Mouse (Mus musculus): ENCODE measurements around the gene Atp5d. TPM values are rescaled to one million over a fixed set of nuclear protein-coding genes. Genes with fewer than 3 reads are reported as not detected.

Atp5d gene
- polyA plus RNA-seq, 1 experiment from 2014 or later = 553 TPM

DNA sequence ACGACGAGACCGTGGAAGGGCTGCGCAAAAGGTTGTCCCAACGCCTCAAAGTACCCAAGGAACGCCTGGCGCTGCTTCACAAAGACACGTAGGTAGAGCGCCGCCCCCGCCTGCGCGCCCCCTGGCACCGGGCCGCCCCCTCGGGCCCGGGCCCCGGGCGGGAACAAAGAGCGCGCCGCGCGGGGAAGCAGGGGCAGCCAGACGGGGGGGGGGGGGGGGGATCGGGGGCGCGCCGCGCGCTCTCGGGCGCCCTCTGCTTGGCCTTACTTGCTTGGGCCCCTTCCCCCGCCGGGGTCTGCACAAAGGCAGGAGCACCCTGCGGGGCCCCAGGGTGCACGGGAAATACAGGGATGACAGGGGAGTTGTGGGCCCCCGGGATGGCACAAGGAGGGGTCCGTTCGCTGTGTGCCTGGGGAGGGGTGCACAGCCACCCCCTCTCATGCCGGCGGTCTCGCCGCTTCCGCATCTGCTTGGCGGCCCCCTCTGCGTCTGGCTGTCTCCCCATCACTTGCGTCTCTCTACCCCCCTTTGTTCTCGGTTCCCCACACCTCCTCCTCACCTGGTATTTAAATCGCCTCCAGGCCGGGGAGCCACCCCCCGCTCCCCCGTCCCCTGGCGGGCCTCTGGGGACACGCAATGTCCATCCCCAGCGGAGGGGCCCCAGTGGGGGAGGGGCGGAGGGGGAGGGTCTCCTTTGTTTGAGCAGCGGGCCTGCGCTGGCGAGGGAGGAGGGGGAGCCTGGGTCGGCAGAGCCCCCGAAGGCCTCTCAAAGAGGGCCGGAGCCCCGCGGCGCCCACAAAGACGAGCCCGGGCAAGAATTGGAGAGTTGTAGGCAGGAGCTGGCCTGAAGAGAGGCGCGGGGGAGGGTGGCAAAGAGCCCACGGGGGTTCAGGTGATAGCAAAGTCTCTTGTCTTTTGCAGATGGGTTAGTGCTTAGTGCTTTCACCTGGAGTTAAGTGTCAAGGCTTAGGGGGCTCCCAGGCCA, 12.1 kb downstream of the Atp5d start:
- Histone ChIP-seq H3K27ac (replicated peaks) (peak overlapping the region; percentile 100), H3K4me2 (peak overlapping the region; percentile 94), H3K9ac (replicated peaks) (peak overlapping the region; percentile 97), H3K27me3 (replicated peaks) (no peaks in the 10 kb centered on the region), H3K36me3 (peaks cover 43% of the 10 kb centered on the region), H3K4me1 (peaks cover 67% of the 10 kb centered on the region), H3K4me3 (replicated peaks) (peak overlapping the region; percentile 93), H3K9me3 (replicated peaks) (no peaks in the 10 kb centered on the region)
- ATAC-seq (ENCODE audit: low FRiP score) = no peak
- WGBS = under 1% methylated on average over 59 of the region's 71 CpGs

DNA sequence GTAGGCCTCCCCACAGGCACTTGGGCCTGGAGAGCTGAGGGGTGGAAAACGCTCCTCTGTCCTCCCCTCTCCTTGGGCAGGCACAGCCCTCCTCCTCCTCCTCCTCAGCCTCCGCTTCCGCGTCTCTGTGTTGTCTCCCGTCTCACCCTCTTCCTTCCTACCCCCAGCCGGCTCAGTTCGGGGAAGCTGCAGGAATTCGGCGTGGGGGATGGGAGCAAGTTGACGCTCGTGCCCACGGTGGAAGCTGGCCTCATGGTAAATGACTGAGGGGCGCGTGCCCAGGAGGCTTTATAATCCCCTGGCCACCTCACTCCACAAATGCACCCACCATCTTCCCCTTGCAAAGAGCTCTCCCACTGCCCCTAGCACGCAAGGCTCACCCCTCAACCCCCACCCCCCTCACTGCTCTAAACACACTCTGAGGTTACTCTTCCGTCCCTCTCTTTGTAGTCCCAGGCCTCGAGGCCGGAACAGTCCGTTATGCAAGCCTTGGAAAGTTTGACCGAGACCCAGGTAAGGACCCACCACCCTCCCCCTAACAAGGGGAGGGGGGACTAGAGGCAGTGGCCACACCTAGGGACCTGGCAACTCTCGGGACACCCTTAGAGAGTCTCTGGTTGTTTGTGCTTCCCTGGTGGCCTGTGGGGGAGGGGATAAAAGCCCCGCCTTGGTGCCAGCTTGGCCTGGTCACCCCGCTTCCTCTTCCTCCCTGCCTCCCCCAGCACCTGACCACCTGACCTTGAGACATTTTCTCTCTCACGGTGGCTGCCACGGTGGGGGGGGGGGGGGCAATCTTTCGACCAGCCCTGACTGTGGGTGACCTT, 13.0 kb downstream of the Atp5d start:
- Histone ChIP-seq H3K9ac (replicated peaks) (peak overlapping the region; percentile 97), H3K36me3 (peaks cover 43% of the 10 kb centered on the region), H3K4me3 (replicated peaks) (peak overlapping the region; percentile 93), H3K27ac (replicated peaks) (peak overlapping the region; percentile 100), H3K4me2 (peak overlapping the region; percentile 94), H3K9me3 (replicated peaks) (no peaks in the 10 kb centered on the region), H3K4me1 (peaks cover 63% of the 10 kb centered on the region), H3K27me3 (replicated peaks) (no peaks in the 10 kb centered on the region)
- ATAC-seq (ENCODE audit: low FRiP score) = no peak
- under 1% methylated on average over 26 of the region's 26 CpGs for WGBS

DNA sequence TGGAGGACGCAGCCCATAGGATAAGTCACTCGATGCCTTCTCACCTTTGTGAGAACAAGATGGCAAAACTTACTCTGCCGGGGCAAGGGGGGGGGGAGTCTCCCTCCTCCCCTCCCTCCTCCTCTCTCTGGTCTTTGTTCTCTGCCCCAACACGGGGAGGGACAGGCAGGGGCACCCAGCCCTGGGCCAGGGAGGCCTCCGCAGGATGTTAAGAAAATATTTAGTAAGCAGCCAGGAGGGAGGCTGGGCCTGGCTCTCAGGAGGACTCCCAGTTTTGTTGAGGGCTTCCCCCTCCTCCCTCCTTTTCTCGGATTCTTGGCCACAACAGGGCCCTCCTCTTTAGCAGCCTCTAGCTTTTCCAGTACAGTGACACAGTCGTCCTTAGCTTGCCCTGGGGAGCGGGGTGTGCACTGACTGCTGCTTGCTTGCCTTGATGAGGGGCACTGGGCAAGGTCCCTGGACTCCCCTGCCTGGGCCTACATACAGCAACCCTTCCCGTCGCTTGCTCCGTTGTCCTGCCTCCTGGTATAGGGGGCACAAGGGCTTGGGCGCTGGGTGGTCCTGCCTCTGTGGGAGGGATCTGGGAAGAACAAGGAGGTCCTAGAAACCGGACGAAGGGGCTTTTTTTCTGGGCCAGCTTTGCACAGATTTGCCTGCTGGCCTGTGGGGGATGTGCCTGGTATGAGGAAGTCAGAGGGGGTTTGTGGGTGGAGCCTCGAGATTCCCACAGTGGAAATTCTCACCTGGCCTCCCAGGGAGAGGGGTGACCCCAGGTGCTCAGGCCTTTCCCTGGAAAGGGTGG, 13.8 kb downstream of the Atp5d start:
- peaks cover 65% of the 10 kb centered on the region for H3K4me1 ChIP-seq
- peaks cover 51% of the 10 kb centered on the region for H3K36me3 ChIP-seq
- peak overlapping the region; percentile 100 for H3K27ac ChIP-seq (replicated peaks)
- peak overlapping the region; percentile 97 for H3K9ac ChIP-seq (replicated peaks)
- WGBS = 9% methylated on average over 15 of the region's 15 CpGs
- ATAC-seq (ENCODE audit: low FRiP score) = no peak
- H3K4me3 ChIP-seq (replicated peaks) = peak overlapping the region; percentile 93
- H3K4me2 ChIP-seq = peak overlapping the region; percentile 94
- no peaks in the 10 kb centered on the region for H3K27me3 ChIP-seq (replicated peaks)
- no peaks in the 10 kb centered on the region for H3K9me3 ChIP-seq (replicated peaks)

DNA sequence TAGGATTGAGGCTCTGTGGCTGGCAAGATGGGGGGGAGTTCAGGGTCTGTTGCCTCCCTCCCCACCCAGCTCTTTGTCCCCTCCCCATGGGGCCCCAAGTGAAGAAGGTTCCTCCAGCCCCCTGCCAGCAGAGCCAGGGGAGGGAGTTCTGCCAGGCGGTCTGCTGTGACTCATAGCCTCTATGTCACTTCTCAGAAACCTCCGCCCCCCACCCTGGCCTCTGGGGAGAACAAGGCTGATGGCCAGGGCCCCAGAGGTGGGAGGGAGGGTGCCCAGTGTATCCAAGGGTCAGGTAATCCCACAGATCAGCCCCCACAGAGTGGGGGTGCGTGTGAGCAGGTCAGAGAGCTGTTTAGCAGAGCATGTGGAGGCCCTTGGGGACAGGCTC, 14.4 kb downstream of the Atp5d start:
- WGBS = 37% methylated on average over 3 of the region's 3 CpGs
- no peak for ATAC-seq (ENCODE audit: low FRiP score)
- Histone ChIP-seq H3K9ac (replicated peaks) (peak overlapping the region; percentile 97), H3K4me1 (peaks cover 61% of the 10 kb centered on the region), H3K36me3 (peaks cover 53% of the 10 kb centered on the region), H3K27me3 (replicated peaks) (no peaks in the 10 kb centered on the region), H3K27ac (replicated peaks) (peak overlapping the region; percentile 100), H3K4me2 (peak overlapping the region; percentile 94), H3K9me3 (replicated peaks) (no peaks in the 10 kb centered on the region), H3K4me3 (replicated peaks) (peak overlapping the region; percentile 93)

DNA sequence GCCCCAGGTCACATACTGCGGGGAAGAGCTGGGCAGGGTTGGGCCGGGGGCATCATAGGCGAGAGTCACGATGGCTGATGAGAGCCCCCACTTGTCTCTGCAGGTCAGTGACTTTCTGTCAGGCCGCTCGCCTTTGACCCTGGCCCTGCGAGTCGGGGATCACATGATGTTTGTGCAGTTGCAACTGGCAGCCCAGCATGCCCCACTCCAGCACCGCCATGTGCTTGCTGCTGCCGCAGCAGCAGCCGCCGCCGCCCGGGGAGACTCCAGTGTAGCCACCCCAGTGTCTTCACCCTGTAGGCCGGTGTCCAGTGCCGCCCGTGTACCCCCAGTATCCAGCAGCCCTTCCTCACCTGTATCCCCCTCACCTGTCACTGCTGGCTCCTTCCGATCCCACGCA, 15.3 kb downstream of the Atp5d start:
- peak overlapping the region; percentile 94 for H3K4me2 ChIP-seq
- peaks cover 65% of the 10 kb centered on the region for H3K4me1 ChIP-seq
- peak overlapping the region; percentile 100 for H3K27ac ChIP-seq (replicated peaks)
- no peak overlapping the region for H3K4me3 ChIP-seq (replicated peaks)
- no peak for ATAC-seq (ENCODE audit: low FRiP score)
- peaks cover 56% of the 10 kb centered on the region for H3K36me3 ChIP-seq
- H3K9ac ChIP-seq (replicated peaks) = peak overlapping the region; percentile 97
- no peaks in the 10 kb centered on the region for H3K9me3 ChIP-seq (replicated peaks)
- H3K27me3 ChIP-seq (replicated peaks) = no peaks in the 10 kb centered on the region
- 87% methylated on average over 19 of the region's 19 CpGs for WGBS

DNA sequence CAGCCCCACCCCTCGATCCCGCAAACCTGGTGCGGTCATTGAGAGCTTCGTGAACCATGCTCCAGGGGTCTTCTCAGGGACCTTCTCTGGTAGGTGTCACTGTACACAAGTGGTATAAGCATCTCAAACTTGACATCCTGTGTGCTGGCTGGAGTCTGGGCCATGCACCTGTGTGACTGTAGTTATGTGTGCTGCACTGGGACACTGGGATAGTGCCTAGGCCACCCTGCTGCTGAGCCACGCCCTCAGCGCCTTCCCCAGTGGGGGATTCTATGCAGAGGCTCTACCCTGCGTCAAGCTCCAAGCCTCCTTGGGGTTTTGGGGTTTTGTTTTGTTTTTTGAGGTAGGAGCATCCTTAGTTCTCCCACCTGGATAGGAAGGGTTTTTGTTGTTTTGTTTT, 16.0 kb downstream of the Atp5d start:
- no peaks in the 10 kb centered on the region for H3K27me3 ChIP-seq (replicated peaks)
- WGBS = 79% methylated on average over 7 of the region's 7 CpGs
- ATAC-seq (ENCODE audit: low FRiP score) = no peak
- 0 out of 2 replicates have a peak overlapping the region, but pooled peaks have one; percentile 1 for H3K9ac ChIP-seq (replicated peaks)
- H3K36me3 ChIP-seq = peaks cover 56% of the 10 kb centered on the region
- H3K4me1 ChIP-seq = peaks cover 72% of the 10 kb centered on the region
- no peak overlapping the region for H3K4me2 ChIP-seq
- no peaks in the 10 kb centered on the region for H3K9me3 ChIP-seq (replicated peaks)
- H3K4me3 ChIP-seq (replicated peaks) = no peak overlapping the region
- peak overlapping the region; percentile 52 for H3K27ac ChIP-seq (replicated peaks)

DNA sequence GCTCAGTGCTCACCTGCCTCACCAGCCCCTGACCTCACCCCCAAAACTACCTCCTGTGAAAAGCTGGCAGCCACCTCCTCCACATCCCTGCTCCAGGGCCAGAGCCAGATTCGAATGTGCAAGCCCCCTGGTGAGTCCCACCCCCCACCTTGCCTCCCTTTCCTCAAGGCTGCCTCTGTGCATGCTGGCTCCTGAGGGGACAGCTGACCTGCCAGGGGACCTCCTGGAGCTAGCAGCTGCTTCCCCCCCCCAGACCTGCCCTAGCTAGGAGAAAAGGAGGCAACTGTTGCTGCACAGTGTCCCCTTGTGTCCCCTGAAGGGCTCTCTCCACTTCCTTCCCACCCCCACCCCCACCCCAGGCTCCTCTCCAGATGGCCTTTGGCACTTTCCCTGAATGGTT, 16.8 kb downstream of the Atp5d start:
- WGBS = 31% methylated on average over 1 of the region's 1 CpGs
- Histone ChIP-seq H3K9ac (replicated peaks) (no peak overlapping the region), H3K4me3 (replicated peaks) (no peak overlapping the region), H3K36me3 (peaks cover 56% of the 10 kb centered on the region), H3K4me2 (no peak overlapping the region), H3K27me3 (replicated peaks) (no peaks in the 10 kb centered on the region), H3K4me1 (peaks cover 78% of the 10 kb centered on the region), H3K27ac (replicated peaks) (peak overlapping the region; percentile 52), H3K9me3 (replicated peaks) (no peaks in the 10 kb centered on the region)
- ATAC-seq (ENCODE audit: low FRiP score) = no peak

DNA sequence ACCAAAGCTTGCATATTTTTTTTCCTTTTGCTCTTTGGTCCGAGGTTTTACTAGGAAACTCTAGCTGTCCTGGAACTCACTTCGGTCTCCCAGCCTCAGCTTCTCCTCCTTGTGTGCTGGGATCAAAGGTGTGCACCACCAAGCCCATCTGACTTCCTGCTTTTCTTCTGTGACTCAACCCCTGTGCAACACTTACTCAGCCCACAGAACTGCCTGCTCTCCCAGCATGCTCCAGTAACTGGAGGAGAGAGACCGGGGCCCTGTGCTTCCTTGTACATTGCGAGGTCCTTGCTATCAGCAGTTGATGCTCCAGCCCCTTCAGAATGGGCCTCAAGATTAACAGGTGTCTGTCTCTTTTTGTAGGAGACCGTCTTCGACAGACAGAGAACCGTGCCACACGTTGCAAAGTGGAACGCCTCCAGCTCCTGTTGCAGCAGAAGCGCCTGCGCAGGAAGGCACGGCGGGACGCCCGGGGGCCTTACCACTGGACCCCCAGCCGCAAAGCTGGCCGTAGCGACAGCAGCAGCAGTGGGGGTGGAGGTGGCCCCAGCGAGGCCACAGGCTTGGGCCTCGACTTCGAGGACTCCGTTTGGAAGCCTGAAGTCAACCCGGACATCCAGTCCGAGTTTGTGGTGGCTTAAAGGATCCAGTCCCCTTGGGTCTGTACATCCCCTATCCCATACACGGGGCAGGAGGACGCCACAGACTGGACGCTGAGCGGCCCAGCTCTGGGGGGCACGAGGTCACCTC, 17.7 kb downstream of the Atp5d start:
- peaks cover 87% of the 10 kb centered on the region for H3K4me1 ChIP-seq
- H3K27me3 ChIP-seq (replicated peaks) = no peaks in the 10 kb centered on the region
- peak overlapping the region; percentile 52 for H3K27ac ChIP-seq (replicated peaks)
- peaks cover 56% of the 10 kb centered on the region for H3K36me3 ChIP-seq
- H3K9ac ChIP-seq (replicated peaks) = no peak overlapping the region
- 91% methylated on average over 29 of the region's 29 CpGs for WGBS
- no peak for ATAC-seq (ENCODE audit: low FRiP score)
- no peak overlapping the region for H3K4me2 ChIP-seq
- no peaks in the 10 kb centered on the region for H3K9me3 ChIP-seq (replicated peaks)
- H3K4me3 ChIP-seq (replicated peaks) = no peak overlapping the region

DNA sequence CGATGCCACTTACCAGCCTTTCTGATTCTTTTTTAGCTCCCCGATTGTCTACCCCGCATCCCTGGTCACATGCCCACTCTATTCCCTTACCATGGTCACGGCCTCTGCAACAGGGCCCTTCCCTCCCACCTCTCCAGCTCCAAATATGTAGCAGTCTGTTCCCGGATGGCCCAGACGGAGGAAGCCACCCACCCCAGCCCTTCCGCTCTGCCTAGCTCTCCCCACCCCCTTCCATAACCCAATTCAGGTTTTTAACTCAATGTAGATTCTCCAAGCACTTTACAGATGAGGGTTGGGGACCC, 18.3 kb downstream of the Atp5d start:
- no peak overlapping the region for H3K4me3 ChIP-seq (replicated peaks)
- H3K4me1 ChIP-seq = peaks cover 89% of the 10 kb centered on the region
- no peaks in the 10 kb centered on the region for H3K9me3 ChIP-seq (replicated peaks)
- no peak for ATAC-seq (ENCODE audit: low FRiP score)
- H3K9ac ChIP-seq (replicated peaks) = no peak overlapping the region
- no peaks in the 10 kb centered on the region for H3K27me3 ChIP-seq (replicated peaks)
- no peak overlapping the region for H3K4me2 ChIP-seq
- peaks cover 56% of the 10 kb centered on the region for H3K36me3 ChIP-seq
- H3K27ac ChIP-seq (replicated peaks) = peak overlapping the region; percentile 52
- 59% methylated on average over 7 of the region's 7 CpGs for WGBS

DNA sequence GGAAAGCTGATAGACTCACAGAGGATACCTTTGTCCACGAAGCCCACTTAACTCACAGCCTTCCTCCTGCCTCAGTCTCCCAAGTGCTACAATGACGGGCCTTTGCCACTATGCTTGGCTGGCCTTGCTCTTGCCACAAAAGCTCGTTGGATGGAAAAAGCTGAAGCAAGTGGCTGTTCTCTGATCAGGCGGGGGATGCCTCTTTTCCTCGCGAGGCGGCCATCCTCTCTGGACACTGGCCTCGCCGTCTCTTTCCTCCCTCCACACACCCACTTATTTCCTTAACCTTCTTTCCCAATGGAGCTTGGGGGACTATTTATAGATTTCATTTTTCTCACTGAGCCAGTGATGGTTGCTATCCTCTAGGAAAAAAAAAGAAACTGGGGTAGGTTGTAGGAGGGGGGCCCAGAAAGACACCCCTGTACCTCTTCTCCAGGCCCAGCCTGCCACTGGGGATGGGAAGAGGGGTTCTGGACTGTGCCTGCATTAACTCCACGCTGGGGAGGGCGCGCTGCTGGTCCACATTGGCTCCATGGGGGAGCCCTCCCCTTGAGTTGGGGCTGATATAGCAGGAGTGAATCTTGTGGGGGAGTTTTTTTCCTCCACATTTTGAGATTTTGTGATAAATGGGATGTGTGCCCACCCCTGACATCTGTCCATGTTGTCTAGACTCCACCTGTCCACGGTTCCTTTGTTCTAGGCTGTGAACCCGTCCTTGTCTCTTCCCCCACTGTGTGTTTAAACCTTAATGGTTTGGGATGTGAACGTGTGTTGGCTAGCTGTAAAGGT, 18.9 kb downstream of the Atp5d start:
- ATAC-seq (ENCODE audit: low FRiP score) = no peak
- H3K4me2 ChIP-seq = no peak overlapping the region
- H3K9me3 ChIP-seq (replicated peaks) = no peaks in the 10 kb centered on the region
- H3K36me3 ChIP-seq = peaks cover 52% of the 10 kb centered on the region
- peak overlapping the region; percentile 89 for H3K27ac ChIP-seq (replicated peaks)
- H3K4me3 ChIP-seq (replicated peaks) = no peak overlapping the region
- peaks cover 88% of the 10 kb centered on the region for H3K4me1 ChIP-seq
- H3K9ac ChIP-seq (replicated peaks) = no peak overlapping the region; the same call in 1 of the 2 replicates
- no peaks in the 10 kb centered on the region for H3K27me3 ChIP-seq (replicated peaks)
- WGBS = 52% methylated on average over 15 of the region's 15 CpGs
